Mouse (Mus musculus) gastrocnemius, adult 18-20 months (tissue): ENCODE data around the gene Zc3h7b. TPM values are rescaled to one million over a fixed set of nuclear protein-coding genes. Genes with fewer than 3 reads are reported as not detected.

Experiments
- DNase-seq: peaks from one replicate; pipeline ENCODE4 v3.0.0; 2021; ENCODE audit warnings: low spot score
- total RNA-seq, 2 experiments: library from RNA; stranded (reverse); gene quantifications; 2 replicates each; pipeline ENCODE4 v1.2.3; 2021

The Zc3h7b gene
- total RNA-seq, 2 experiments from 2014 or later: 32.7 to 34.2 TPM

- DNase-seq: no peak
Observed at GRCm38 (mm10) chr15:81787525-81787924, 42.7 kb downstream of the Zc3h7b start.

- no peak for DNase-seq
Observed at GRCm38 (mm10) chr15:81792444-81792843, 47.6 kb downstream of the Zc3h7b start.

GRCm38 (mm10) chr15:81796228-81796627, 51.4 kb downstream of the Zc3h7b start:
- peak; percentile 22 for DNase-seq

GRCm38 (mm10) chr15:81797861-81798260, 53.0 kb downstream of the Zc3h7b start:
- DNase-seq: peak; percentile 59

- peak; percentile 32 for DNase-seq
Observed at GRCm38 (mm10) chr15:81798421-81798820, 53.6 kb downstream of the Zc3h7b start.

GRCm38 (mm10) chr15:81800391-81800790, 55.5 kb downstream of the Zc3h7b start:
- no peak for DNase-seq

GRCm38 (mm10) chr15:81802001-81802890, 57.4 kb downstream of the Zc3h7b start, which contains the start of gene Tef:
TSS of gene Tef (plus strand) at chr15:81802421.
- DNase-seq: peak; percentile 100

GRCm38 (mm10) chr15:81802941-81803351, 58.1 kb downstream of the Zc3h7b start:
- DNase-seq: peak; percentile 78

- no peak for DNase-seq
Observed at GRCm38 (mm10) chr15:81803425-81803951, 58.6 kb downstream of the Zc3h7b start.

- DNase-seq: no peak
Observed at GRCm38 (mm10) chr15:81804172-81804571, 59.3 kb downstream of the Zc3h7b start.

- no peak for DNase-seq
Observed at GRCm38 (mm10) chr15:81804883-81805282, 60.0 kb downstream of the Zc3h7b start.

GRCm38 (mm10) chr15:81805624-81806023, 60.8 kb downstream of the Zc3h7b start:
- no peak for DNase-seq

- no peak for DNase-seq
Observed at GRCm38 (mm10) chr15:81806621-81807404, 62.0 kb downstream of the Zc3h7b start.

GRCm38 (mm10) chr15:81808799-81809198, 63.9 kb downstream of the Zc3h7b start:
- DNase-seq: no peak

GRCm38 (mm10) chr15:81809550-81809949, 64.7 kb downstream of the Zc3h7b start:
- DNase-seq: no peak

GRCm38 (mm10) chr15:81810150-81810549, 65.3 kb downstream of the Zc3h7b start:
- DNase-seq: peak; percentile 98

GRCm38 (mm10) chr15:81810671-81811598, 66.1 kb downstream of the Zc3h7b start:
- peak; percentile 97 for DNase-seq

GRCm38 (mm10) chr15:81811599-81811996, 66.7 kb downstream of the Zc3h7b start:
- DNase-seq: no peak

GRCm38 (mm10) chr15:81812287-81812686, 67.4 kb downstream of the Zc3h7b start:
- no peak for DNase-seq

GRCm38 (mm10) chr15:81812696-81813631, 68.1 kb downstream of the Zc3h7b start:
- DNase-seq: no peak
